Mouse (Mus musculus) stomach, postnatal 0 days (tissue): ENCODE results near the gene Foxp1. TPM values are rescaled to one million over a fixed set of nuclear protein-coding genes. Genes with fewer than 3 reads are reported as not detected.

Experiments
- ATAC-seq: fragments of 200-750 bp; cut with Nextera tagmentation; 2 replicates; pipeline ENCODE4 v1.8.0; 2017; ENCODE audit not compliant: low FRiP score, low TSS enrichment
- DNase-seq: peaks from one replicate; pipeline ENCODE4 v3.0.0-alpha.2; 2016; ENCODE audit warnings: low spot score
- H3K27ac ChIP-seq: fragments of 300-500 bp; sonication (generic); replicated peaks from 2 replicates; pipeline ENCODE4 v1.5.1; 2014; ENCODE audit warnings: mild to moderate bottlenecking, control low read depth
- H3K27me3 ChIP-seq: fragments of 300-500 bp; sonication (generic); 2 replicates; pipeline ENCODE4 v1.6.1; 2014; ENCODE audit warnings: low read length; ENCODE audit not compliant: control insufficient read depth, insufficient read depth
- H3K36me3 ChIP-seq: fragments of 300-500 bp; sonication (generic); 2 replicates; pipeline ENCODE4 v1.6.1; 2014; ENCODE audit warnings: low read length, mixed read lengths; ENCODE audit not compliant: control insufficient read depth, insufficient read depth
- H3K4me1 ChIP-seq: fragments of 300-500 bp; sonication (generic); replicated peaks from 2 replicates; pipeline ENCODE4 v1.6.1; 2014; ENCODE audit warnings: antibody characterized with exemption; ENCODE audit not compliant: control insufficient read depth, insufficient read depth
- H3K4me2 ChIP-seq: fragments of 300-500 bp; sonication (generic); replicated peaks from 2 replicates; pipeline ENCODE4 v1.6.1; 2014; ENCODE audit warnings: low read depth, mild to moderate bottlenecking, control low read depth, moderate library complexity
- H3K4me3 ChIP-seq: fragments of 300-500 bp; sonication (generic); 2 replicates; pipeline ENCODE4 v1.5.1; 2014; ENCODE audit warnings: low read depth, low read length, control low read depth
- H3K9ac ChIP-seq: fragments of 300-500 bp; sonication (generic); 2 replicates; pipeline ENCODE4 v1.6.1; 2014; ENCODE audit warnings: mild to moderate bottlenecking, low read length, control low read depth, mixed read lengths
- H3K9me3 ChIP-seq: fragments of 300-500 bp; sonication (generic); 2 replicates; pipeline ENCODE4 v1.6.1; 2016; ENCODE audit warnings: low read length; ENCODE audit not compliant: control insufficient read depth
- CTCF ChIP-seq: IDR thresholded peaks from 2 replicates; pipeline ENCODE4 v1.5.1; 2016; ENCODE audit warnings: antibody characterized with exemption, low read depth, mild to moderate bottlenecking, moderate library complexity
- EP300 ChIP-seq: optimal IDR thresholded peaks from 2 replicates; pipeline ENCODE3; 2016; ENCODE audit warnings: antibody characterized with exemption
- whole genome bisulfite sequencing: fragments of 180-500 bp; shearing (Covaris S2); extraction: QIAGEN DNeasy Blood & Tissue Kit; methylation state at CpG from one replicate; pipeline ENCODE4 v1.1.7; 2014; 5-methylcytosine and 5-hydroxymethylcytosine counted together
- polyA plus RNA-seq: library from polyadenylated mRNA; unstranded; fragments of >200 nt; fragmentation: Nextera tagmentation; extraction: Ambion mirVana; gene quantifications from 2 replicates; pipeline ENCODE4 v1.2.1, GENCODE M21; 2015

The Foxp1 gene
- polyA plus RNA-seq, 1 experiment from 2014 or later, result 68.9 TPM

DNA sequence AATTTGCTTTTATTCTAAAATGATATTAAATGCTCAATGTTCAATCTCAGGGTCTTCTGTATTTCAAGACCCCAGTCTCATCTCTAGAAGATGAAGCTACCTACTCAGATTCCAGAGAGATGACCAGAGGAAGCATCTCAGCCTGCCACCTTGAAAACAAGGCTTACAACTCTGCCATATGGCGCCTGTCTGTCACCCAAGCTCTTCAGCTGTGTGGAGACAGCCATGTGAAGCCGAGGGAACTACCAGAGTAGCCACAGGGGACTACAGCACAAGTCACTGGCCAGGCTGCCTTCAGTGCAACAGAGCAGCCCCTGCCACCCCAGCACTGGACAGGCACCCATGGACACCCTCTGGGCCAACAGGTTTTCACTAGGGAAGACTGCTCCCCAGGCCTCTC, 145.4 kb downstream of the Foxp1 start:
- Histone ChIP-seq H3K27me3 (no peaks in the 10 kb centered on the region), H3K27ac (no peak overlapping the region; the same call in 1 of the 2 replicates), H3K9me3 (no peaks in the 10 kb centered on the region), H3K9ac (no peak overlapping the region), H3K4me3 (no peak overlapping the region), H3K4me1 (peaks cover 7% of the 10 kb centered on the region; the same call in 1 of the 2 replicates), H3K4me2 (no peak overlapping the region), H3K36me3 (no peaks in the 10 kb centered on the region)
- 71% methylated on average over 2 of the region's 2 CpGs for WGBS
- no peak for ATAC-seq
- TF ChIP-seq EP300 (no peak), CTCF (no peak)
- DNase-seq, result no peak

DNA sequence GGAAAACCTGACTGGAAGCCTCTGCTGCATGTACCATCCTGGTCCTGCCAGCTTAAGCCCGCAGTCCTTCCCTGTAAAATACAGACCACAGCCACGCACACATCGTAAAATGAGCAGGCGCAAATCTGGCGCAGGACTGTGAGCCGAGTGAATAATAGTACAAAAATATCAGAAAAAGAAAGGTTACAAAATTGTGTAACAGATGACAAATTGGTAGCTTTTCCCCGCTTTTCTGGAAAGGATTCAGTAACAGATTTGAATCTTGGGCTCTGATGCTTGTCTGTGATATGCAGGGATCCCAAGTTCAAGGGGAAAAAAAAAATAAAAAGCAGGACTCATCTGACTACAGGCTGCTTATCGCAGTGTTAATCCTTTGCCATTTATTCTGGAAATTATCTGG, 145.8 kb downstream of the Foxp1 start:
- DNase-seq (no peak), ATAC-seq (no peak)
- Histone ChIP-seq H3K4me3 (no peak overlapping the region), H3K9ac (peak overlapping the region; percentile 31; the same call in 1 of the 2 replicates), H3K9me3 (no peaks in the 10 kb centered on the region), H3K27me3 (no peaks in the 10 kb centered on the region), H3K4me2 (no peak overlapping the region), H3K27ac (no peak overlapping the region), H3K4me1 (peaks cover 7% of the 10 kb centered on the region; the same call in 1 of the 2 replicates), H3K36me3 (no peaks in the 10 kb centered on the region)
- TF ChIP-seq CTCF, result no peak
- TF ChIP-seq EP300, result no peak
- 71% methylated on average over 8 of the region's 8 CpGs for WGBS

DNA sequence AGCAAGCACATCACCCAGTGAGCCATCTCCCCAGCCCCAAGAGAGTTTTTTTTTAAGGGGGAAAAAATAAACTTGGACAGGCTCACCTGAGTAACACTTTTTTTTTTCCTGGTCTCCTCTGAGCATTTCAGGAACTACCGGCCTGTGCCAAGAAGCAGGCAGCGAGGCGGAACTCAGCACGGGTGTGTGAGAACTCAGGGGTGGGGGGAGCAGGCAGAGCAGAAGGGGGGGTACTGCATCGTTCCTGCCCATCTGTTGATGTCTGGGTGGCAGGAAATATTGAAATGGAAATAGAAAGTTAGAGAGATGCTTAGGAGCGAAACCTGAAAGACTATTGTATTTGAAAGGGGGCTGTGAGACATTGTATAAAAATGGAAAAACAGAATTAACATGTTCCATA, 146.7 kb downstream of the Foxp1 start:
- H3K27ac ChIP-seq, result peak overlapping the region; percentile 49

DNA sequence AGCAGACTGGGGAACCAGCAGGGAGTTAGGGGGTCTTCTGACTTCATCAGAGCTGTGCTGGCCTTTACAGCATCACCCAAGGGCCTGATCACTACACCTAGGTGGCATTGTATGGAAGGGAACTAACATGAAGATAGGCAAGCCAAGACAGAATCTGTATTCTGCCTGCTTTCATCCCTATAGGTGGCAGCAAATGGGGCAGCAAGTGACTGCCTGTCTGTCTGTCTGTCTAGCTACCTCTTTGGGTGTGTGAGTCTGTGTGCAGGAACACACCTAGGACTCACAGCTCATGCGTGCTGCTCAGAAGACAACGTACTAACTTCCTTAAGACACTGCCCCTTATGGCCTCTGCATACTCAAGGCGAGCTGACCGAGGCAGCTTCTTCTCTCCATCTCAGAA, 147.1 kb downstream of the Foxp1 start:
- Histone ChIP-seq H3K9ac (no peak overlapping the region), H3K4me1 (peaks cover 7% of the 10 kb centered on the region; the same call in 1 of the 2 replicates), H3K27me3 (no peaks in the 10 kb centered on the region), H3K4me3 (no peak overlapping the region), H3K4me2 (no peak overlapping the region), H3K27ac (peak overlapping the region; percentile 49), H3K9me3 (no peaks in the 10 kb centered on the region), H3K36me3 (no peaks in the 10 kb centered on the region)
- DNase-seq, result no peak
- TF ChIP-seq EP300 (no peak), CTCF (no peak)
- 0 out of 2 replicates have a peak, but pooled peaks have one; percentile 32 for ATAC-seq
- 46% methylated on average over 4 of the region's 4 CpGs for WGBS

More for the DNA sequence above, 146.7 kb downstream of the Foxp1 start:
- Histone ChIP-seq H3K9me3 (no peaks in the 10 kb centered on the region), H3K4me2 (no peak overlapping the region), H3K4me3 (no peak overlapping the region), H3K4me1 (peaks cover 7% of the 10 kb centered on the region; the same call in 1 of the 2 replicates), H3K27me3 (no peaks in the 10 kb centered on the region), H3K9ac (no peak overlapping the region), H3K36me3 (no peaks in the 10 kb centered on the region)
- WGBS, result 51% methylated on average over 6 of the region's 6 CpGs
- DNase-seq (no peak), ATAC-seq (no peak)
- TF ChIP-seq EP300, result no peak
- no peak for TF ChIP-seq CTCF

DNA sequence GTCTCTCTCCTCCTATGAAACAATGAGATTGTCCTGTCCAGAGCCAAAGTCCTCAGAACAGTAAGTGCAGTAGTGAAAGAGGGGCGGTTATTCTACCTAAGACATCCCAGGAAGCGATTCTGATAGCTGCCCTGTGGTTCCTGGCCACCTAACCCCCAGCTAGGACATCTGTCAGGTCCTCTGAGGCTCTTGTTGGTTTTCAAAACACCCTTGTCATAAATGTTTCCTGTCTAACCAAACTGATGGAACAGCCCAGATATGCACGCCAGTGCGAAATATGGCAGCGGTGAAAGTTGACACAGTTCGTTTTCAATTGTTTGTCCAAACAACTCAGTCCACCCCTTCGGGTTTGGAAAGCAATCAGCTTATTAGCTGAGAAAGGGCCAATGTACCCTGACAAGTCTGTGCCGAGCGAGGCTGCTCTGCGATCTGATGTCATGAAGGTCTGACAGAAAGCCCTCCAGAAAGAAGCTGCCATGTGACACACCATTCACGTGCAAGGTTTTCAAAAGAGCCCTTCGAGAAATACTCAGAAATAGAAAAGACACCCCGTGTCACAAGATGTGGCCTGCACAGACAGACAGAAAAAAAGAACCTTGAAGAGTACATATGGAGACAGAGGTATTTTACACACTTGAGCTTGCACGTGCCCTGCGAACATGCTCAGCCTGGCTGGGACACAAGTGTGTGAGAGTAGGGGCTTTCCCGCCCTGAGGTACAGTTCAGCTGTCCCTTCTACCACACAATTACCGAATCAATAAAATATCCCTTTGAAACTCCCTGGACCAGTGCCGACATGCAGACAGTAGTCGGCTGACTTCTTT, 147.9 kb downstream of the Foxp1 start:
- ATAC-seq (no peak), DNase-seq (no peak)
- Histone ChIP-seq H3K27me3 (no peaks in the 10 kb centered on the region), H3K4me3 (no peak overlapping the region), H3K36me3 (no peaks in the 10 kb centered on the region), H3K27ac (peak overlapping the region; percentile 61; the same call in 1 of the 2 replicates), H3K9ac (no peak overlapping the region), H3K4me1 (peaks cover 7% of the 10 kb centered on the region; the same call in 1 of the 2 replicates), H3K4me2 (no peak overlapping the region), H3K9me3 (no peaks in the 10 kb centered on the region)
- no peak for TF ChIP-seq CTCF
- TF ChIP-seq EP300, result no peak
- WGBS, result 52% methylated on average over 19 of the region's 19 CpGs

DNA sequence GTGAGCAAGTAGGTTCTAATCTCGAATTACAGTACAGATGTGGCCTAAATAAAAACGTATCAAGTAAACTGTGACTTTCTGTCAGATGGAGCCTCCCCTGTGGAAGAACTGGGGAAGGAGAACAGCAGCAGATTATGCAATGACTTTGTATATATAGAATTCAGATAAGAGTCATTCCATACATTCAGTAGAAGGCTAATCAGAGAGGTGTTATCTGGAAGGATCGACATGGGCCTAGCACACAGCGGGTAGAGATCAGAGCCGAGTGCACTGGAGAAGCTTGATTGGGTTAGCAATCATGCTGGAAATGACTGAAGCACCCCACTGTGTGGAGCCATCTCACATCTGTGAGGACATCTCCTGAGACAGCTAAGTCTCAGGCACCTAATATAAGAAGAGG, 150.1 kb downstream of the Foxp1 start:
- Histone ChIP-seq H3K9me3 (no peaks in the 10 kb centered on the region), H3K27me3 (no peaks in the 10 kb centered on the region), H3K27ac (no peak overlapping the region), H3K9ac (no peak overlapping the region), H3K4me3 (no peak overlapping the region), H3K4me2 (no peak overlapping the region), H3K4me1 (0 out of 2 replicates have a peak, but pooled peaks cover 2% of the 10 kb centered on the region), H3K36me3 (no peaks in the 10 kb centered on the region)
- 58% methylated on average over 5 of the region's 5 CpGs for WGBS
- TF ChIP-seq CTCF (no peak), EP300 (no peak)
- no peak for DNase-seq
- ATAC-seq, result no peak
